Mouse (Mus musculus) spleen, postnatal 4 days (tissue): ENCODE measurements around the gene Tuba1a.
"Not testable (repeated sequence)": the region's sequence is repeated elsewhere in the genome, so short reads cannot be mapped to it uniquely, and the experiment has no call there.

ENCODE experiments used
- DNase-seq, 2 experiments: peaks; one replicate each; pipeline ENCODE4 v3.0.0; 2022; ENCODE audit warnings: low spot score in 2 of 2

The Tuba1a gene

GRCm38 (mm10) chr15:98985982-98986715 is 32.6 kb upstream of the Tuba1a start:
- DNase-seq = no peak

- peak; percentile 59 to 84 for DNase-seq
Measured at GRCm38 (mm10) chr15:98985240-98985981, 31.9 kb upstream of the Tuba1a start.

GRCm38 (mm10) chr15:98984681-98985080 is 31.2 kb upstream of the Tuba1a start:
- no peak for DNase-seq

GRCm38 (mm10) chr15:98983431-98984081 is 30.1 kb upstream of the Tuba1a start:
- no peak for DNase-seq

- no peak for DNase-seq
Measured at GRCm38 (mm10) chr15:98982100-98982499, 28.6 kb upstream of the Tuba1a start.

GRCm38 (mm10) chr15:98980012-98980614 is 26.6 kb upstream of the Tuba1a start:
- DNase-seq = no peak

GRCm38 (mm10) chr15:98978409-98979172 is 25.1 kb upstream of the Tuba1a start:
- no peak for DNase-seq

GRCm38 (mm10) chr15:98977759-98978408 is 24.4 kb upstream of the Tuba1a start:
- DNase-seq = no peak

- DNase-seq = no peak
Measured at GRCm38 (mm10) chr15:98976763-98977758, 23.6 kb upstream of the Tuba1a start.

GRCm38 (mm10) chr15:98973015-98973614 is 19.6 kb upstream of the Tuba1a start:
- no peak for DNase-seq

- not testable (repeated sequence) for DNase-seq
Measured at GRCm38 (mm10) chr15:98971576-98972320, 18.2 kb upstream of the Tuba1a start.

GRCm38 (mm10) chr15:98971111-98971510 is 17.6 kb upstream of the Tuba1a start:
- DNase-seq = no peak

GRCm38 (mm10) chr15:98969372-98970101 is 16.0 kb upstream of the Tuba1a start:
- DNase-seq = no peak

GRCm38 (mm10) chr15:98968701-98969371 is 15.3 kb upstream of the Tuba1a start:
- DNase-seq = no peak

- DNase-seq = no peak
Measured at GRCm38 (mm10) chr15:98959531-98959930, 6.0 kb upstream of the Tuba1a start.

- no peak for DNase-seq
Measured at GRCm38 (mm10) chr15:98958901-98959420, 5.5 kb upstream of the Tuba1a start.

GRCm38 (mm10) chr15:98957475-98957874 is 4.0 kb upstream of the Tuba1a start:
- DNase-seq = no peak
